In genomic region chr11:43823349-43823748, GRCm38 (mm10) we compare ENCODE assay signal across 28 mouse cellular contexts.
DNase-seq lines count a peak whose midpoint lies in the region; ATAC-seq and TF ChIP-seq lines count a peak whose summit lies in the region.
"Had no signal": no experiment of that assay in that cellular context is flagged by ENCODE, and none has a peak within 500 bp of the region (broad histone marks: within the 10 kb centered on the region; RNA-seq: fewer than 3 reads in every experiment).

No protein-coding gene starts in this region.

- H3K27me3 ChIP-seq in heart, embryonic 13.5 days (replicated peaks) = no peaks in the 10 kb centered on the region
- no peaks in the 10 kb centered on the region for H3K27me3 ChIP-seq in heart, embryonic 16.5 days (ENCODE audit: control insufficient read depth, insufficient read depth, low read length)
- H3K27me3 ChIP-seq in heart, postnatal 0 days (ENCODE audit: control insufficient read depth, insufficient read depth, low read length) = no peaks in the 10 kb centered on the region
- H3K27me3 ChIP-seq in stomach, postnatal 0 days (ENCODE audit: control insufficient read depth, insufficient read depth, low read length) = no peaks in the 10 kb centered on the region
- H3K27me3 ChIP-seq: embryonic facial prominence, embryonic 13.5 days; forebrain, embryonic 15.5 days; midbrain, embryonic 12.5 days; neural tube, embryonic 12.5 days had no signal

- no peak overlapping the region for H3K4me3 ChIP-seq in heart, embryonic 13.5 days
- no peak overlapping the region for H3K4me3 ChIP-seq in heart, embryonic 16.5 days (ENCODE audit: low read length)
- no peak overlapping the region for H3K4me3 ChIP-seq in heart, postnatal 0 days (ENCODE audit: low read depth, low read length)
- H3K4me3 ChIP-seq in stomach, postnatal 0 days (ENCODE audit: low read depth, low read length) = no peak overlapping the region
- H3K4me3 ChIP-seq: embryonic facial prominence, embryonic 13.5 days; forebrain, embryonic 10.5 days; forebrain, embryonic 15.5 days; midbrain, embryonic 12.5 days; myocyte; neural tube, embryonic 12.5 days had no signal

- no peaks in the 10 kb centered on the region for H3K36me3 ChIP-seq in heart, embryonic 13.5 days
- no peaks in the 10 kb centered on the region for H3K36me3 ChIP-seq in heart, embryonic 16.5 days (ENCODE audit: control insufficient read depth, insufficient read depth)
- H3K36me3 ChIP-seq in heart, postnatal 0 days (replicated peaks; ENCODE audit: control insufficient read depth, insufficient read depth, low read length) = no peaks in the 10 kb centered on the region
- no peaks in the 10 kb centered on the region for H3K36me3 ChIP-seq in stomach, postnatal 0 days (ENCODE audit: control insufficient read depth, insufficient read depth, low read length)
- H3K36me3 ChIP-seq: embryonic facial prominence, embryonic 13.5 days; forebrain, embryonic 10.5 days; forebrain, embryonic 15.5 days; midbrain, embryonic 12.5 days; neural tube, embryonic 12.5 days had no signal

- no peak for TF ChIP-seq EP300 in heart, postnatal 0 days (IDR thresholded peaks at IDR 0.05; ENCODE audit: low read depth)
- no peak for TF ChIP-seq EP300 in stomach, postnatal 0 days (optimal IDR thresholded peaks at IDR 0.05)

- no peak for TF ChIP-seq CTCF in heart, postnatal 0 days (IDR thresholded peaks at IDR 0.05; ENCODE audit: low read depth)
- no peak for TF ChIP-seq CTCF in stomach, postnatal 0 days (IDR thresholded peaks at IDR 0.05; ENCODE audit: low read depth)

- H3K9ac ChIP-seq in heart, embryonic 13.5 days = no peak overlapping the region
- no peak overlapping the region for H3K9ac ChIP-seq in heart, embryonic 16.5 days (ENCODE audit: low read length)
- no peak overlapping the region for H3K9ac ChIP-seq in heart, postnatal 0 days (replicated peaks; ENCODE audit: low read depth, low read length)
- H3K9ac ChIP-seq in stomach, postnatal 0 days (ENCODE audit: low read length) = no peak overlapping the region
- H3K9ac ChIP-seq: embryonic facial prominence, embryonic 13.5 days; forebrain, embryonic 15.5 days; hindbrain, embryonic 14.5 days; midbrain, embryonic 12.5 days; neural tube, embryonic 12.5 days had no signal

- H3K9me3 ChIP-seq in heart, embryonic 13.5 days = no peaks in the 10 kb centered on the region
- H3K9me3 ChIP-seq in heart, embryonic 16.5 days (replicated peaks; ENCODE audit: control insufficient read depth, low read length) = no peaks in the 10 kb centered on the region
- H3K9me3 ChIP-seq in heart, postnatal 0 days (replicated peaks; ENCODE audit: control insufficient read depth, low read length) = no peaks in the 10 kb centered on the region
- H3K9me3 ChIP-seq in stomach, postnatal 0 days (ENCODE audit: control insufficient read depth, low read length) = no peaks in the 10 kb centered on the region
- H3K9me3 ChIP-seq: embryonic facial prominence, embryonic 13.5 days; forebrain, embryonic 10.5 days; forebrain, embryonic 15.5 days; midbrain, embryonic 12.5 days; neural tube, embryonic 12.5 days had no signal

- peak overlapping the region; percentile 70 for H3K27ac ChIP-seq in heart, embryonic 13.5 days (replicated peaks)
- H3K27ac ChIP-seq in heart, embryonic 16.5 days (ENCODE audit: low read length) = peak overlapping the region; percentile 75
- peak overlapping the region; percentile 27 for H3K27ac ChIP-seq in heart, postnatal 0 days (ENCODE audit: low read depth)
- H3K27ac ChIP-seq in stomach, postnatal 0 days (replicated peaks) = no peak overlapping the region
- H3K27ac ChIP-seq: embryonic facial prominence, embryonic 13.5 days; forebrain, embryonic 10.5 days; forebrain, embryonic 15.5 days; hindbrain, embryonic 14.5 days; midbrain, embryonic 12.5 days; neural tube, embryonic 12.5 days had no signal

- DNase-seq in heart, postnatal 36 days = no peak
- peak; percentile 27 to 40 for DNase-seq in kidney, postnatal 4 days
- DNase-seq in kidney, postnatal 25 days = no peak
- DNase-seq in heart, postnatal 0 days (ENCODE audit: low spot score) = peak; percentile 73
- DNase-seq in stomach, postnatal 0 days (ENCODE audit: low spot score) = no peak
- DNase-seq: adrenal gland, postnatal 25 days; B cell, adult 2 months; cerebellum, adult 11-12 months; cerebellum, adult 9-11 months; embryo, embryonic 11 days; gastrocnemius, postnatal 25 days; kidney, adult 9 months; layer of hippocampus, adult 9-11 months; lung, adult 18-20 months; right cerebral cortex, adult 18-20 months; spleen, adult 18-20 months; thymus, adult 18-20 months; thymus, postnatal 25 days had no signal

- H3K4me1 ChIP-seq in heart, embryonic 13.5 days = peaks cover 32% of the 10 kb centered on the region
- H3K4me1 ChIP-seq in heart, embryonic 16.5 days (ENCODE audit: control insufficient read depth, insufficient read depth, low read length) = peaks cover 14% of the 10 kb centered on the region
- H3K4me1 ChIP-seq in heart, postnatal 0 days (ENCODE audit: control insufficient read depth, insufficient read depth) = peaks cover 14% of the 10 kb centered on the region
- H3K4me1 ChIP-seq in stomach, postnatal 0 days (replicated peaks; ENCODE audit: control insufficient read depth, insufficient read depth) = no peaks in the 10 kb centered on the region
- H3K4me1 ChIP-seq: embryonic facial prominence, embryonic 13.5 days; forebrain, embryonic 10.5 days; forebrain, embryonic 15.5 days; midbrain, embryonic 12.5 days; neural tube, embryonic 12.5 days had no signal

- intact Hi-C loops in heart, postnatal 36 days (cut with DNase I) = no loop called here

- WGBS in heart, embryonic 13.5 days = 49% methylated on average over 5 of the region's 5 CpGs
- WGBS in heart, embryonic 16.5 days = 43% methylated on average over 5 of the region's 5 CpGs
- 43% methylated on average over 5 of the region's 5 CpGs for WGBS in heart, postnatal 0 days
- WGBS in stomach, postnatal 0 days = 45% methylated on average over 5 of the region's 5 CpGs

- ATAC-seq in heart, embryonic 13.5 days (ENCODE audit: extremely low read depth, insufficient number of reproducible peaks, low FRiP score, low TSS enrichment) = no peak
- ATAC-seq in heart, embryonic 16.5 days (replicated peaks; ENCODE audit: extremely low read depth, insufficient read depth, low FRiP score) = peak; percentile 75
- ATAC-seq in heart, postnatal 0 days (ENCODE audit: insufficient read depth, low read depth) = peak; percentile 72
- ATAC-seq in stomach, postnatal 0 days (ENCODE audit: low FRiP score, low TSS enrichment) = no peak
- ATAC-seq: forebrain, embryonic 15.5 days; intestine, postnatal 0 days had no signal

- H3K4me2 ChIP-seq in heart, embryonic 13.5 days = no peak overlapping the region
- no peak overlapping the region for H3K4me2 ChIP-seq in heart, embryonic 16.5 days (ENCODE audit: low read depth, low read length)
- no peak overlapping the region for H3K4me2 ChIP-seq in heart, postnatal 0 days (ENCODE audit: low read depth, low read length)
- no peak overlapping the region for H3K4me2 ChIP-seq in stomach, postnatal 0 days (replicated peaks; ENCODE audit: low read depth)
- H3K4me2 ChIP-seq: embryonic facial prominence, embryonic 13.5 days; forebrain, embryonic 15.5 days; hindbrain, embryonic 14.5 days; midbrain, embryonic 12.5 days; neural tube, embryonic 12.5 days had no signal

Comparison
In these comparisons a context has a peak if more than half of its experiments do, and no peak if none do; other contexts are left out.
1. ATAC-seq: peak in heart, embryonic 16.5 days (single experiment) and heart, postnatal 0 days (single experiment); none in heart, embryonic 13.5 days (single experiment) and stomach, postnatal 0 days (single experiment).
2. DNase-seq: peak in kidney, postnatal 4 days (2 of 2) and heart, postnatal 0 days (single experiment); none in heart, postnatal 36 days (0 of 2), kidney, postnatal 25 days (0 of 2) and stomach, postnatal 0 days (single experiment).